Mouse (Mus musculus) CH12.LX (cell line): Measurements from ENCODE around the gene Gatad2a.

Source experiments
- E2F4 ChIP-seq: IDR thresholded peaks from 2 replicates; pipeline ENCODE4 v1.6.1; 2011; ENCODE audit warnings: low read depth, low read length, improper control_type of control experiment; ENCODE audit not compliant: insufficient replicate concordance
- ELF1 ChIP-seq: IDR thresholded peaks from 2 replicates; pipeline ENCODE4 v1.6.1; 2014; ENCODE audit warnings: low read depth, mild to moderate bottlenecking, inconsistent platforms, low read length, improper control_type of control experiment
- EP300 ChIP-seq: IDR thresholded peaks from 2 replicates; pipeline ENCODE4 v1.6.1; 2011; ENCODE audit warnings: low read length, improper control_type of control experiment
- NELFE ChIP-seq: IDR thresholded peaks from 2 replicates; pipeline ENCODE4 v1.6.1; 2011; ENCODE audit warnings: low read depth, low read length, improper control_type of control experiment
- NRF1 ChIP-seq: IDR thresholded peaks from 2 replicates; pipeline ENCODE4 v1.6.1; 2014; ENCODE audit warnings: low read depth, mild to moderate bottlenecking, inconsistent platforms, low read length, improper control_type of control experiment, moderate library complexity
- PAX5 ChIP-seq: IDR thresholded peaks from 2 replicates; pipeline ENCODE4 v1.6.1; 2012; ENCODE audit warnings: low read length, inconsistent platforms, mixed read lengths
- TBP ChIP-seq: conservative IDR thresholded peaks from 2 replicates; pipeline ENCODE4 v1.6.1; 2011; ENCODE audit warnings: low read depth, low read length, improper control_type of control experiment
- UBTF ChIP-seq: IDR thresholded peaks from 2 replicates; pipeline ENCODE4 v1.6.1; 2012; ENCODE audit warnings: low read depth, mild to moderate bottlenecking, inconsistent platforms, low read length, improper control_type of control experiment, moderate library complexity
- USF1 ChIP-seq: IDR thresholded peaks from 2 replicates; pipeline ENCODE4 v1.6.1; 2014; ENCODE audit warnings: low read depth, mild to moderate bottlenecking, inconsistent platforms, low read length, improper control_type of control experiment
- ZC3H11A ChIP-seq: IDR thresholded peaks from 2 replicates; pipeline ENCODE4 v1.6.1; 2012; ENCODE audit warnings: low read depth, mild to moderate bottlenecking, inconsistent platforms, low read length, improper control_type of control experiment

GRCm38 (mm10) chr8:69902163-69903062, 93.8 kb downstream of the Gatad2a start, which contains the start of the genes Tssk6, Ndufa13 and Yjefn3:
- TF ChIP-seq NRF1 (no peak), PAX5 (no peak), ZC3H11A (no peak), TBP (no peak), ELF1 (no peak), NELFE (no peak), USF1 (no peak), E2F4 (no peak), EP300 (no peak), UBTF (no peak; the same call in 1 of the 2 replicates)
